Mouse (Mus musculus) kidney, postnatal 0 days (tissue): ENCODE data around the gene Fam71d. TPM values are rescaled to one million over a fixed set of nuclear protein-coding genes. Genes with fewer than 3 reads are reported as not detected.
A peak's percentile ranks its signal among the peaks of the same experiment; 100 is the strongest.

Source experiments
- ATAC-seq: fragments of 200-750 bp; cut with Nextera tagmentation; replicated peaks from 2 replicates; pipeline ENCODE4 v1.8.0; 2017; ENCODE audit warnings: low read depth, moderate number of reproducible peaks, moderate TSS enrichment, moderate library complexity; ENCODE audit not compliant: low FRiP score
- DNase-seq: peaks from one replicate; pipeline ENCODE4 v3.0.0-alpha.2; 2016; ENCODE audit warnings: low spot score
- H3K27ac ChIP-seq: fragments of 300-500 bp; sonication (generic); 2 replicates; pipeline ENCODE4 v1.5.1; 2014; ENCODE audit warnings: mild to moderate bottlenecking
- H3K27me3 ChIP-seq: fragments of 300-500 bp; sonication (generic); 2 replicates; pipeline ENCODE4 v1.6.1; 2014; ENCODE audit warnings: low read length, mixed read lengths; ENCODE audit not compliant: insufficient read depth
- H3K36me3 ChIP-seq: fragments of 300-500 bp; sonication (generic); 2 replicates; pipeline ENCODE4 v1.6.1; 2014; ENCODE audit warnings: low read length, mixed read lengths; ENCODE audit not compliant: insufficient read depth
- H3K4me1 ChIP-seq: fragments of 300-500 bp; sonication (generic); replicated peaks from 2 replicates; pipeline ENCODE4 v1.6.1; 2014; ENCODE audit warnings: antibody characterized with exemption, low read length, mixed read lengths; ENCODE audit not compliant: insufficient read depth
- H3K4me2 ChIP-seq: fragments of 300-500 bp; sonication (generic); 2 replicates; pipeline ENCODE4 v1.6.1; 2014; ENCODE audit warnings: mild to moderate bottlenecking, low read length, moderate library complexity, mixed read lengths
- H3K4me3 ChIP-seq: fragments of 300-500 bp; sonication (generic); replicated peaks from 2 replicates; pipeline ENCODE4 v1.5.1; 2014; ENCODE audit warnings: low read depth, low read length
- H3K9ac ChIP-seq: fragments of 300-500 bp; sonication (generic); 2 replicates; pipeline ENCODE4 v1.6.1; 2014; ENCODE audit warnings: low read depth, low read length
- H3K9me3 ChIP-seq: fragments of 300-500 bp; sonication (generic); replicated peaks from 2 replicates; pipeline ENCODE4 v1.6.1; 2016; ENCODE audit warnings: low read length, inconsistent platforms, mixed read lengths
- CTCF ChIP-seq: IDR thresholded peaks from 2 replicates; pipeline ENCODE4 v1.5.1; 2016; ENCODE audit warnings: antibody characterized with exemption, low read depth, mild to moderate bottlenecking, moderate library complexity
- WGBS: fragments of 180-500 bp; shearing (Covaris S2); extraction: QIAGEN DNeasy Blood & Tissue Kit; methylation state at CpG from one replicate; pipeline ENCODE4 v1.1.7; 2014; 5-methylcytosine and 5-hydroxymethylcytosine counted together
- polyA plus RNA-seq: library from polyadenylated mRNA; unstranded; fragments of >200 nt; fragmentation: Nextera tagmentation; extraction: Ambion mirVana; gene quantifications from 2 replicates; pipeline ENCODE4 v1.2.1, GENCODE M21; 2015

The Fam71d gene
- polyA plus RNA-seq, 1 experiment from 2014 or later, result not detected

GRCm38 (mm10) chr12:78749378-78749801 is 58.1 kb downstream of the Fam71d start:
- peak; percentile 30 for ATAC-seq
- WGBS, result 1% methylated on average over 25 of the region's 25 CpGs

GRCm38 (mm10) chr12:78761979-78762378 is 70.6 kb downstream of the Fam71d start:
- H3K4me3 ChIP-seq, result no peak overlapping the region
- ATAC-seq, result no peak
- H3K4me2 ChIP-seq, result no peak overlapping the region
- no peaks in the 10 kb centered on the region for H3K36me3 ChIP-seq
- no peak overlapping the region for H3K9ac ChIP-seq
- no peaks in the 10 kb centered on the region for H3K4me1 ChIP-seq
- H3K27ac ChIP-seq, result no peak overlapping the region
- no peak for DNase-seq
- H3K9me3 ChIP-seq, result no peaks in the 10 kb centered on the region
- H3K27me3 ChIP-seq, result no peaks in the 10 kb centered on the region
- no peak for TF ChIP-seq CTCF

More at GRCm38 (mm10) chr12:78749378-78749801, 58.1 kb downstream of the Fam71d start:
- Histone ChIP-seq H3K27ac (peak overlapping the region; percentile 98), H3K27me3 (no peaks in the 10 kb centered on the region), H3K4me1 (0 out of 2 replicates have a peak, but pooled peaks cover 3% of the 10 kb centered on the region), H3K36me3 (no peaks in the 10 kb centered on the region), H3K4me2 (peak overlapping the region; percentile 60), H3K4me3 (peak overlapping the region; percentile 94), H3K9me3 (no peaks in the 10 kb centered on the region), H3K9ac (peak overlapping the region; percentile 92)
- DNase-seq, result peak; percentile 77
- no peak for TF ChIP-seq CTCF

- Histone ChIP-seq H3K27ac (no peak overlapping the region), H3K4me2 (no peak overlapping the region), H3K36me3 (no peaks in the 10 kb centered on the region), H3K27me3 (no peaks in the 10 kb centered on the region), H3K4me1 (no peaks in the 10 kb centered on the region), H3K9ac (no peak overlapping the region), H3K9me3 (no peaks in the 10 kb centered on the region), H3K4me3 (no peak overlapping the region)
- no peak for TF ChIP-seq CTCF
- DNase-seq, result peak; percentile 18
- no peak; the same call in 1 of the 2 replicates for ATAC-seq
- WGBS, result 55% methylated on average over 6 of the region's 6 CpGs
Observed at GRCm38 (mm10) chr12:78769031-78769713, 77.8 kb downstream of the Fam71d start.

GRCm38 (mm10) chr12:78773211-78773610 is 81.9 kb downstream of the Fam71d start:
- H3K4me3 ChIP-seq, result no peak overlapping the region
- WGBS, result 56% methylated on average over 2 of the region's 2 CpGs
- no peak for TF ChIP-seq CTCF
- no peaks in the 10 kb centered on the region for H3K27me3 ChIP-seq
- H3K4me2 ChIP-seq, result no peak overlapping the region
- no peaks in the 10 kb centered on the region for H3K4me1 ChIP-seq
- H3K36me3 ChIP-seq, result no peaks in the 10 kb centered on the region
- DNase-seq (no peak), ATAC-seq (no peak)
- no peaks in the 10 kb centered on the region for H3K9me3 ChIP-seq
- no peak overlapping the region for H3K27ac ChIP-seq
- no peak overlapping the region for H3K9ac ChIP-seq

GRCm38 (mm10) chr12:78777916-78778315 is 86.6 kb downstream of the Fam71d start:
- no peaks in the 10 kb centered on the region for H3K9me3 ChIP-seq
- H3K4me2 ChIP-seq, result 0 out of 2 replicates have a peak overlapping the region, but pooled peaks have one; percentile 23
- H3K4me1 ChIP-seq, result no peaks in the 10 kb centered on the region
- H3K36me3 ChIP-seq, result no peaks in the 10 kb centered on the region
- no peak overlapping the region for H3K27ac ChIP-seq
- no peak overlapping the region for H3K9ac ChIP-seq
- no peak for ATAC-seq
- no peak overlapping the region for H3K4me3 ChIP-seq
- no peaks in the 10 kb centered on the region for H3K27me3 ChIP-seq
- 22% methylated on average over 2 of the region's 2 CpGs for WGBS
- TF ChIP-seq CTCF, result no peak
- DNase-seq, result no peak

- H3K27me3 ChIP-seq, result no peaks in the 10 kb centered on the region
- no peak for TF ChIP-seq CTCF
- 62% methylated on average over 4 of the region's 4 CpGs for WGBS
- no peaks in the 10 kb centered on the region for H3K9me3 ChIP-seq
- H3K4me3 ChIP-seq, result no peak overlapping the region
- no peaks in the 10 kb centered on the region for H3K36me3 ChIP-seq
- DNase-seq, result peak; percentile 14
- no peak overlapping the region for H3K27ac ChIP-seq
- H3K4me2 ChIP-seq, result 0 out of 2 replicates have a peak overlapping the region, but pooled peaks have one; percentile 23
- no peaks in the 10 kb centered on the region for H3K4me1 ChIP-seq
- no peak for ATAC-seq
- no peak overlapping the region for H3K9ac ChIP-seq
Observed at GRCm38 (mm10) chr12:78778423-78779067, 87.2 kb downstream of the Fam71d start.

Other genes with a start within 250 kb of the Fam71d start
- gene Mpp5, start 57.4 kb downstream of the Fam71d start, polyA plus RNA-seq, result 28.5 and 31.6 TPM in 2 replicates
- gene Atp6v1d, start 170.1 kb downstream of the Fam71d start, polyA plus RNA-seq, result 111 and 121 TPM in 2 replicates
- gene Eif2s1, start 170.3 kb downstream of the Fam71d start, polyA plus RNA-seq, result 151 TPM in 2 replicates
- 5.3 TPM in 2 replicates for gene Plek2, start 215.4 kb downstream of the Fam71d start, polyA plus RNA-seq